Mouse (Mus musculus) subcutaneous adipose tissue, adult 2 months (tissue): ENCODE data around the gene Bpifa5. TPM values are rescaled to one million over a fixed set of nuclear protein-coding genes. Genes with fewer than 3 reads are reported as not detected.

ENCODE experiments used
- polyA plus RNA-seq: library from polyadenylated mRNA; depleted of rRNA; stranded (reverse); fragments of >200 nt; gene quantifications from 2 replicates; pipeline ENCODE4 v1.2.3, GENCODE M21; 2012; ENCODE audit warnings: low replicate concordance; rRNA removed

The Bpifa5 gene
- polyA plus RNA-seq = not detected in 2 replicates

DNA sequence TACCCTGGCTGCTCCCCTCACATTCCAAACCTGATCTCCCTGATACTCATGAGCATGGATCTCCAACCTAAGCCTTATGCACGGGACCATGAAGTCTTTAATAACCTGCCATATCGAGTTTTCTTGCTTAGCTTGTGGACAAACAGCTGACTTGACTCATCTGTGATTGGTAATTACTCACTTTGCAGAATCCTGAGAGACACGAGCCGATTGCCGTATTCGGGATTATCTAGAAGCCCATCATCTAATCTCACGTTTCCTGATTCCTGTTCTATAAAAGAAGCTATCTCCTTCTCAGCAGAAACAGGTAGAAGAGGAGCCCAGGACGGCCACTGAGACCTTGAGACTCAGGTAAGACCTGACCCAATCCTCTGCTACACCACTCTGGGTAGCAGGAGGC lies at the start of gene Bpifa5:
Gene Bpifa5 (plus strand): TSS at position 301 of the 400 bp plus-strand sequence.

DNA sequence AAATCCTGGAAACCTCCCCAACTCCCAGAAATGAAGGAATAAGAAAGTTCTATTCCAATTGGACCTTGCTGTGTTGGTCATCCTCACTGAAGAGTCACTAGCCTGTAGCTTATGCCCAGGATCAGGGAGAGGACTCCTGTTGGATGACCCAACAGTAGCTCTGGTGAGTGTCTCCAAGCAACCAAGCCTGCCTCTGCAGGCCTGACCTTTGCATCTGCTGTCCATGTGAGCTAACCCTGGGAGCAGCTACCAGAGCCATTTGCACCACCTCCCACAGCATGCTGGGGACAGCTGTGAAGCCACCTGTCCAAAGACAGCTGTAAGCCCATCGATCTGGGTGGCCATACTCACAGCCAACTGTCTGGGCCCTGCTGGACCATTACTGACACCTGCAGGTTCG lies 32.3 kb upstream of the Bpifa5 start, which contains the start of gene Bpifa3:
Gene Bpifa3 (plus strand): TSS at position 217 of the 400 bp plus-strand sequence.

DNA sequence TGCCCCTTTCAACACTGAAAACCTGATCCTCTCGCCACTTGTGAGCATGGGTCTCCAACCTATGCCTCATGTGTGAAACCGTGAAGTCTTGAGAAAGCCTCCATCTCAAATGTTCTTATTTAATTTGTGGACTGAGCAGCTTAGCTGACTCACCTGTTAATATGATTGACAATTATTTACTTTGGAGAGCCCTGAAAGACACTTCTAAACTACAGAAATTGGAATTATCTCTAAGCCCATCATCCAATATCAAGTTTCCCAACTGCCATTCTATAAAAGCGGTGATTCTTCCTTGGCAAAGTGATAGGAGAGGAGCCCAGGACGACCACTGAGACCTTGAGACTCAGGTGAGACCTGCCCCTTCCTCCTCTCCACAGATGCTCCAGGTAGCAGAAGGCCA lies 19.8 kb upstream of the Bpifa5 start, which contains the start of gene Bpifa1:
Gene Bpifa1 (plus strand): TSS at position 301 of the 400 bp plus-strand sequence.

DNA sequence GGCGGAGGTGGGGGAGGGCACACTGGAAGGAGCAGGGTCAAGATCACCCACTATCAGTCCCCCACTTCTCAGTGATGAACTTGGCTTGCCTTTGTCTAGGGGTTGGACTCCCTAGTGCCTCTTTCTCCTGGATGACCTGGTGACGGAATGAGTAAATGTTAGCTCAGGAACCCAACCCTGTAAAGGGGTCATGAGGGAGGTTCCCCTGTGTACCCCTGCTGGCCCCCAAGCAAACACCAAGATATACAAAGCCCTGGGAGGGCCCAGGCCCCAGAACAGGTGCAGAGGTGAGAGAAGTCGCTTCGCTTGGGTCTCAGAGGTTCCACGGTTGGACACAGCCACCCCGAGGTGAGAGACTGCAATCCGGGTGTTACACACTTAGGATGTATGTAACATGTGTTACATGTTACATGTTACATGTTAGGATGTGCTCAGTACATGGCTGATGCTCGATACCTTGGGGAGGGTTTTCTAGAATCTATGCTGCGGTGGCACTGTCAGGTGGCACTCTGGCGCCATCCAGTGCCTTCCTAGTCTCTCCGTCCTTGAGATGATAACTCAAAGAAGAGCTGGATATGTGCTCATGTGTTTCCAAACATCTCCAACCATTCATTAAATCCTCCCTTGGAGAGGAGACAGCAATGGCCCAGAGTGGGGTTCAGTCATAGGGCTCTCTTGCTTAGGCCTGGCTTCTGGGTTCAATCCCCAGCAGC lies 28.3 kb downstream of the Bpifa5 start, which contains the start of gene Bpifb1:
Gene Bpifb1 (plus strand): TSS at position 273 of the 713 bp plus-strand sequence.

Other genes with a start within 250 kb of the Bpifa5 start
- 0.06 TPM in 1 of 2 replicates, not detected in the other for gene Bpifb3, start 244.4 kb upstream of the Bpifa5 start, polyA plus RNA-seq
- not detected in 2 replicates for gene Bpifb4, start 224.4 kb upstream of the Bpifa5 start, polyA plus RNA-seq
- gene Bpifa6, start 187.7 kb upstream of the Bpifa5 start, polyA plus RNA-seq = not detected in 2 replicates
- gene Bpifa2, start 154.3 kb upstream of the Bpifa5 start, polyA plus RNA-seq = not detected in 2 replicates
- not detected in 2 replicates for gene Bpifa3, start 32.3 kb upstream of the Bpifa5 start, polyA plus RNA-seq
- gene Bpifa1, start 19.7 kb upstream of the Bpifa5 start, polyA plus RNA-seq = 0.10 TPM in 1 of 2 replicates, not detected in the other
- 0.09 and 0.54 TPM in 2 replicates for gene Bpifb1, start 28.2 kb downstream of the Bpifa5 start, polyA plus RNA-seq
- 0.13 and 18.8 TPM in 2 replicates for gene Bpifb5, start 61.1 kb downstream of the Bpifa5 start, polyA plus RNA-seq
- not detected in 2 replicates for gene Bpifb9a, start 95.2 kb downstream of the Bpifa5 start, polyA plus RNA-seq
- not detected in 2 replicates for gene Bpifb9b, start 144.6 kb downstream of the Bpifa5 start, polyA plus RNA-seq
- 11.2 and 12.8 TPM in 2 replicates for gene Cdk5rap1, start 210.4 kb downstream of the Bpifa5 start, polyA plus RNA-seq
- 25.8 and 67.9 TPM in 2 replicates for gene Snta1, start 245.5 kb downstream of the Bpifa5 start, polyA plus RNA-seq